Mouse (Mus musculus): ENCODE data around the gene Ccnf. TPM values are rescaled to one million over a fixed set of nuclear protein-coding genes. Genes with fewer than 3 reads are reported as not detected.

The Ccnf gene
- polyA plus RNA-seq (2016; fragmentation: Nextera tagmentation; extraction: Ambion mirVana), result 49.4 and 55.8 TPM in 2 replicates

GRCm38 (mm10) chr17:24251320-24252069, at the start of gene Ccnf:
TSS of gene Ccnf (minus strand) at chr17:24251484.
- Histone ChIP-seq H3K4me3 (peak within 1 kb of the TSS; percentile 87), H3K4me2 (peak within 1 kb of the TSS; percentile 74), H3K27ac (ENCODE audit: poor library complexity, severe bottlenecking) (peak within 1 kb of the TSS; percentile 82), H3K9me3 (replicated peaks) (no peaks in the 10 kb centered on the region), H3K36me3 (peaks cover 22% of the 10 kb centered on the region), H3K27me3 (replicated peaks) (no peaks in the 10 kb centered on the region), H3K9ac (peak within 1 kb of the TSS; percentile 85), H3K4me1 (replicated peaks) (peaks cover 17% of the 10 kb centered on the region)
- peak; percentile 100 for ATAC-seq (ENCODE audit: insufficient number of reproducible peaks, low FRiP score)
- WGBS, result under 1% methylated on average over 48 of the region's 48 CpGs

- peak; percentile 29; the same call in 1 of the 2 replicates for ATAC-seq (ENCODE audit: insufficient number of reproducible peaks, low FRiP score)
- WGBS, result 19% methylated on average over 4 of the region's 4 CpGs
- H3K27me3 ChIP-seq (replicated peaks), result no peaks in the 10 kb centered on the region
Measured at GRCm38 (mm10) chr17:24300651-24301050, 49.4 kb upstream of the Ccnf start.

GRCm38 (mm10) chr17:24289338-24289737, 38.1 kb upstream of the Ccnf start:
- Histone ChIP-seq H3K27me3 (replicated peaks) (no peaks in the 10 kb centered on the region), H3K4me1 (replicated peaks) (no peaks in the 10 kb centered on the region), H3K9me3 (replicated peaks) (no peaks in the 10 kb centered on the region), H3K27ac (ENCODE audit: poor library complexity, severe bottlenecking) (no peak overlapping the region), H3K4me3 (no peak overlapping the region), H3K36me3 (no peaks in the 10 kb centered on the region), H3K9ac (no peak overlapping the region), H3K4me2 (no peak overlapping the region)
- ATAC-seq (ENCODE audit: insufficient number of reproducible peaks, low FRiP score), result no peak
- 72% methylated on average over 5 of the region's 5 CpGs for WGBS

More at GRCm38 (mm10) chr17:24300651-24301050, 49.4 kb upstream of the Ccnf start:
- peaks cover 6% of the 10 kb centered on the region; the same call in 1 of the 2 replicates for H3K9me3 ChIP-seq (replicated peaks)
- H3K4me2 ChIP-seq, result no peak overlapping the region
- no peak overlapping the region for H3K4me3 ChIP-seq
- H3K9ac ChIP-seq, result no peak overlapping the region
- H3K4me1 ChIP-seq (replicated peaks), result 0 out of 2 replicates have a peak, but pooled peaks cover 7% of the 10 kb centered on the region
- no peaks in the 10 kb centered on the region for H3K36me3 ChIP-seq
- H3K27ac ChIP-seq (ENCODE audit: poor library complexity, severe bottlenecking), result no peak overlapping the region

- H3K4me3 ChIP-seq, result no peak overlapping the region
- no peak for ATAC-seq (ENCODE audit: insufficient number of reproducible peaks, low FRiP score)
- WGBS, result 76% methylated on average over 9 of the region's 9 CpGs
- no peak overlapping the region for H3K9ac ChIP-seq
- no peaks in the 10 kb centered on the region for H3K4me1 ChIP-seq (replicated peaks)
- no peaks in the 10 kb centered on the region for H3K9me3 ChIP-seq (replicated peaks)
- no peak overlapping the region for H3K27ac ChIP-seq (ENCODE audit: poor library complexity, severe bottlenecking)
- H3K36me3 ChIP-seq, result no peaks in the 10 kb centered on the region
- no peak overlapping the region for H3K4me2 ChIP-seq
- H3K27me3 ChIP-seq (replicated peaks), result no peaks in the 10 kb centered on the region
Measured at GRCm38 (mm10) chr17:24288477-24288876, 37.2 kb upstream of the Ccnf start.

GRCm38 (mm10) chr17:24285680-24286079, 34.4 kb upstream of the Ccnf start:
- H3K27me3 ChIP-seq (replicated peaks), result no peaks in the 10 kb centered on the region
- peaks cover 2% of the 10 kb centered on the region; the same call in 1 of the 2 replicates for H3K9me3 ChIP-seq (replicated peaks)
- H3K4me2 ChIP-seq, result no peak overlapping the region
- 61% methylated on average over 3 of the region's 3 CpGs for WGBS
- no peak for ATAC-seq (ENCODE audit: insufficient number of reproducible peaks, low FRiP score)
- H3K4me1 ChIP-seq (replicated peaks), result no peaks in the 10 kb centered on the region
- no peak overlapping the region for H3K9ac ChIP-seq
- H3K36me3 ChIP-seq, result no peaks in the 10 kb centered on the region
- H3K27ac ChIP-seq (ENCODE audit: poor library complexity, severe bottlenecking), result no peak overlapping the region
- H3K4me3 ChIP-seq, result no peak overlapping the region

GRCm38 (mm10) chr17:24283266-24283818, 32.1 kb upstream of the Ccnf start:
- Histone ChIP-seq H3K9me3 (replicated peaks) (peaks cover 2% of the 10 kb centered on the region; the same call in 1 of the 2 replicates), H3K4me2 (no peak overlapping the region), H3K36me3 (no peaks in the 10 kb centered on the region), H3K4me3 (no peak overlapping the region), H3K4me1 (replicated peaks) (no peaks in the 10 kb centered on the region), H3K27me3 (replicated peaks) (no peaks in the 10 kb centered on the region), H3K9ac (no peak overlapping the region), H3K27ac (ENCODE audit: poor library complexity, severe bottlenecking) (no peak overlapping the region)
- WGBS, result 51% methylated on average over 9 of the region's 9 CpGs
- ATAC-seq (ENCODE audit: insufficient number of reproducible peaks, low FRiP score), result no peak

- H3K4me3 ChIP-seq, result no peak overlapping the region
- H3K9ac ChIP-seq, result no peak overlapping the region
- no peaks in the 10 kb centered on the region for H3K27me3 ChIP-seq (replicated peaks)
- H3K4me1 ChIP-seq (replicated peaks), result no peaks in the 10 kb centered on the region
- no peak overlapping the region for H3K27ac ChIP-seq (ENCODE audit: poor library complexity, severe bottlenecking)
- 68% methylated on average over 4 of the region's 4 CpGs for WGBS
- ATAC-seq (ENCODE audit: insufficient number of reproducible peaks, low FRiP score), result no peak
- H3K9me3 ChIP-seq (replicated peaks), result peaks cover 4% of the 10 kb centered on the region; the same call in 1 of the 2 replicates
- no peaks in the 10 kb centered on the region for H3K36me3 ChIP-seq
- no peak overlapping the region for H3K4me2 ChIP-seq
Measured at GRCm38 (mm10) chr17:24282637-24283036, 31.4 kb upstream of the Ccnf start.

GRCm38 (mm10) chr17:24279907-24280306, 28.6 kb upstream of the Ccnf start:
- Histone ChIP-seq H3K4me1 (replicated peaks) (no peaks in the 10 kb centered on the region), H3K27ac (ENCODE audit: poor library complexity, severe bottlenecking) (no peak overlapping the region), H3K36me3 (no peaks in the 10 kb centered on the region), H3K9ac (no peak overlapping the region), H3K9me3 (replicated peaks) (peaks cover 9% of the 10 kb centered on the region; the same call in 1 of the 2 replicates), H3K4me2 (no peak overlapping the region), H3K27me3 (replicated peaks) (no peaks in the 10 kb centered on the region), H3K4me3 (no peak overlapping the region)
- ATAC-seq (ENCODE audit: insufficient number of reproducible peaks, low FRiP score), result no peak
- 77% methylated on average over 4 of the region's 4 CpGs for WGBS

GRCm38 (mm10) chr17:24267133-24267532, 15.8 kb upstream of the Ccnf start:
- H3K4me3 ChIP-seq, result no peak overlapping the region
- H3K4me2 ChIP-seq, result no peak overlapping the region
- H3K36me3 ChIP-seq, result no peaks in the 10 kb centered on the region
- 83% methylated on average over 1 of the region's 1 CpGs for WGBS
- H3K27me3 ChIP-seq (replicated peaks), result no peaks in the 10 kb centered on the region
- no peak for ATAC-seq (ENCODE audit: insufficient number of reproducible peaks, low FRiP score)
- no peak overlapping the region for H3K27ac ChIP-seq (ENCODE audit: poor library complexity, severe bottlenecking)
- H3K4me1 ChIP-seq (replicated peaks), result no peaks in the 10 kb centered on the region
- no peaks in the 10 kb centered on the region for H3K9me3 ChIP-seq (replicated peaks)
- no peak overlapping the region for H3K9ac ChIP-seq

- H3K36me3 ChIP-seq, result no peaks in the 10 kb centered on the region
- no peak for ATAC-seq (ENCODE audit: insufficient number of reproducible peaks, low FRiP score)
- H3K4me1 ChIP-seq (replicated peaks), result no peaks in the 10 kb centered on the region
- no peak overlapping the region for H3K4me3 ChIP-seq
- no peaks in the 10 kb centered on the region for H3K27me3 ChIP-seq (replicated peaks)
- H3K9me3 ChIP-seq (replicated peaks), result no peaks in the 10 kb centered on the region
- H3K4me2 ChIP-seq, result no peak overlapping the region
- no peak overlapping the region for H3K27ac ChIP-seq (ENCODE audit: poor library complexity, severe bottlenecking)
- no peak overlapping the region for H3K9ac ChIP-seq
- WGBS, result 64% methylated on average over 2 of the region's 2 CpGs
Measured at GRCm38 (mm10) chr17:24264766-24265165, 13.5 kb upstream of the Ccnf start.

- H3K27ac ChIP-seq (ENCODE audit: poor library complexity, severe bottlenecking), result no peak overlapping the region
- WGBS, result 65% methylated on average over 4 of the region's 4 CpGs
Measured at GRCm38 (mm10) chr17:24260516-24260915, 9.2 kb upstream of the Ccnf start.

More at GRCm38 (mm10) chr17:24260516-24260915, 9.2 kb upstream of the Ccnf start:
- no peaks in the 10 kb centered on the region for H3K4me1 ChIP-seq (replicated peaks)
- no peaks in the 10 kb centered on the region for H3K9me3 ChIP-seq (replicated peaks)
- no peak overlapping the region for H3K9ac ChIP-seq
- ATAC-seq (ENCODE audit: insufficient number of reproducible peaks, low FRiP score), result no peak
- H3K4me2 ChIP-seq, result no peak overlapping the region
- no peaks in the 10 kb centered on the region for H3K27me3 ChIP-seq (replicated peaks)
- no peak overlapping the region for H3K4me3 ChIP-seq
- H3K36me3 ChIP-seq, result no peaks in the 10 kb centered on the region
